Mouse (Mus musculus) left cerebral cortex, postnatal 36 days (tissue): Measurements from ENCODE around the gene Dnaja2. TPM values are rescaled to one million over a fixed set of nuclear protein-coding genes. Genes with fewer than 3 reads are reported as not detected.

Experiments used
- total RNA-seq, 2 experiments: library from RNA; stranded (reverse); gene quantifications; 2 replicates each; pipeline ENCODE4 v1.2.3; 2021

The Dnaja2 gene
- total RNA-seq, 2 experiments from 2014 or later: 179 to 197 TPM

Other genes with a start within 250 kb of the Dnaja2 start
- gene Mylk3, start 169.0 kb downstream of the Dnaja2 start, total RNA-seq: 1 to 10 TPM; 2.3 to 3.2 TPM
- 10 to 100 TPM; 11.1 to 14.2 TPM for gene 4921524J17Rik, start 122.5 kb downstream of the Dnaja2 start, total RNA-seq
- 10 to 100 TPM; 56.3 to 60.1 TPM for gene Gpt2, start 62.8 kb downstream of the Dnaja2 start, total RNA-seq
- 10 to 100 TPM; 61.4 to 66.7 TPM for gene Neto2, start 145.6 kb upstream of the Dnaja2 start, total RNA-seq